ENCODE assay signal across 9 mouse cellular contexts in the genomic region with DNA sequence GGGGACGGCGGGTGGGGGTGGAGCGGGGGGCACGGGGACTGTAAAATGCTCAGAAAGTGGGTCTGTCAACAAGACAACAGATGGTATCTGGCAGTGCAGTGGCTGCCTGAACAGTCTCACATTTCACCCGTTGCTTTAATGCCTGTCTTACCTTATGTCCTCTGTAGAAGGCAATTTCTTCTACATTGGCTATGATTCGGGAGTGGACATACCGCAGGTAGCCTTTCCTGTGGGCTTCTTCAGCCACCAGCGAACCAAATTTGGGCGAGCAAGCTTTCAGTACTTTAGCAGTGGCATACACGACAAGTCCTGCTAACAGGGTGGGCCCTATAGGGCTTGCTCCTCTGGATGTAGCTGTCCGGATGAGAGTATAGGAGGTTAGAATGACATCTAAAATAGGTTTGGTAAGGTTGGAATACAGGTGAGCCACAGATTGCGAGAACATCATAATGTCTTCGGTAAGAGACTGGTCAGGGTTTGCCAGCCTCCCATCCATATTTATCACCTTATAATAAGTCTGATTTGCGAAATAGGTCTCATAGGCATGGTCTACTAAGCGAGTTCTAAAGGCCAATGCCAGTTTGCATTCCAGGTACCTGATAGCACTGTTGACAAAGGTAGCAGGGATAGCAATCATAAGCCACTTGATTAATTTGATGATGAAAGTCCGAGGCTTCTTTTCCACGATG. TPM values are rescaled to one million over a fixed set of nuclear protein-coding genes. Genes with fewer than 3 reads are reported as not detected.
DNase-seq lines count a peak whose midpoint lies in the region; ATAC-seq and TF ChIP-seq lines count a peak whose summit lies in the region.
"Had no signal": no experiment of that assay in that cellular context is flagged by ENCODE, and none has a peak within 500 bp of the region (broad histone marks: within the 10 kb centered on the region; RNA-seq: fewer than 3 reads in every experiment).

No protein-coding gene starts in this region.

- no peak for DNase-seq in heart, adult 9 months (ENCODE audit: low spot score in 2 of 2)
- peak; percentile 42 for DNase-seq in cerebellum, adult 8-10 months
- no peak for DNase-seq in heart, postnatal 0 days (ENCODE audit: low spot score)
- peak; percentile 92 for DNase-seq in midbrain, embryonic 11.5 days (ENCODE audit: low spot score, missing footprints)
- DNase-seq in ovary, adult 18-20 months (ENCODE audit: low spot score) = no peak
- no peak for DNase-seq in frontal cortex, postnatal 14 days (ENCODE audit: low spot score in 2 of 2)
- DNase-seq in right cerebral cortex, postnatal 36 days (ENCODE audit: low spot score in 2 of 2) = no peak

- H3K9me3 ChIP-seq in heart, embryonic 15.5 days (replicated peaks) = no peaks in the 10 kb centered on the region
- no peaks in the 10 kb centered on the region for H3K9me3 ChIP-seq in heart, postnatal 0 days (replicated peaks; ENCODE audit: control insufficient read depth, low read length)
- H3K9me3 ChIP-seq in midbrain, embryonic 11.5 days (ENCODE audit: control insufficient read depth, low read length) = no peaks in the 10 kb centered on the region

- TF ChIP-seq CTCF in heart, postnatal 0 days (IDR thresholded peaks at IDR 0.05; ENCODE audit: low read depth) = no peak

- H3K4me1 ChIP-seq in heart, embryonic 15.5 days (replicated peaks) = peaks cover 11% of the 10 kb centered on the region
- H3K4me1 ChIP-seq in heart, postnatal 0 days (ENCODE audit: control insufficient read depth, insufficient read depth) = peaks cover 4% of the 10 kb centered on the region; the same call in 1 of the 2 replicates
- H3K4me1 ChIP-seq in midbrain, embryonic 11.5 days (ENCODE audit: control insufficient read depth, insufficient read depth, low read length) = peaks cover 5% of the 10 kb centered on the region

- no peak for TF ChIP-seq EP300 in heart, postnatal 0 days (IDR thresholded peaks at IDR 0.05; ENCODE audit: low read depth)

- no peaks in the 10 kb centered on the region for H3K27me3 ChIP-seq in heart, embryonic 15.5 days
- no peaks in the 10 kb centered on the region for H3K27me3 ChIP-seq in heart, postnatal 0 days (ENCODE audit: control insufficient read depth, insufficient read depth, low read length)
- no peaks in the 10 kb centered on the region for H3K27me3 ChIP-seq in midbrain, embryonic 11.5 days (ENCODE audit: control insufficient read depth, insufficient read depth, low read length)

- ATAC-seq in heart, embryonic 15.5 days (replicated peaks; ENCODE audit: insufficient number of reproducible peaks, insufficient read depth, low FRiP score, low read depth) = no peak
- no peak for ATAC-seq in heart, postnatal 0 days (ENCODE audit: insufficient read depth, low read depth)
- 0 out of 2 replicates have a peak, but pooled peaks have one; percentile 20 for ATAC-seq in midbrain, embryonic 11.5 days (ENCODE audit: low FRiP score)

- H3K9ac ChIP-seq in heart, embryonic 15.5 days = no peak overlapping the region
- H3K9ac ChIP-seq in heart, postnatal 0 days (replicated peaks; ENCODE audit: low read depth, low read length) = no peak overlapping the region
- H3K9ac ChIP-seq in midbrain, embryonic 11.5 days (ENCODE audit: low read length) = peak overlapping the region; percentile 74

- peak overlapping the region; percentile 52 for H3K4me3 ChIP-seq in heart, embryonic 15.5 days
- peak overlapping the region; percentile 54 for H3K4me3 ChIP-seq in heart, postnatal 0 days (ENCODE audit: low read depth, low read length)
- peak overlapping the region; percentile 60 for H3K4me3 ChIP-seq in midbrain, embryonic 11.5 days (ENCODE audit: low read depth, low read length)

- H3K36me3 ChIP-seq in heart, embryonic 15.5 days = no peaks in the 10 kb centered on the region
- no peaks in the 10 kb centered on the region for H3K36me3 ChIP-seq in heart, postnatal 0 days (replicated peaks; ENCODE audit: control insufficient read depth, insufficient read depth, low read length)
- no peaks in the 10 kb centered on the region for H3K36me3 ChIP-seq in midbrain, embryonic 11.5 days (ENCODE audit: control insufficient read depth, insufficient read depth, low read length)

- WGBS in heart, embryonic 15.5 days = 54% methylated on average over 17 of the region's 17 CpGs
- 62% methylated on average over 17 of the region's 17 CpGs for WGBS in heart, postnatal 0 days
- WGBS in midbrain, embryonic 11.5 days = 24% methylated on average over 17 of the region's 17 CpGs

- H3K4me2 ChIP-seq in heart, embryonic 15.5 days = peak overlapping the region; percentile 74
- peak overlapping the region; percentile 69 for H3K4me2 ChIP-seq in heart, postnatal 0 days (ENCODE audit: low read depth, low read length)
- H3K4me2 ChIP-seq in midbrain, embryonic 11.5 days = peak overlapping the region; percentile 66

- no peak overlapping the region for H3K27ac ChIP-seq in heart, embryonic 15.5 days
- H3K27ac ChIP-seq in heart, postnatal 0 days (ENCODE audit: low read depth) = no peak overlapping the region
- H3K27ac ChIP-seq in midbrain, embryonic 11.5 days (ENCODE audit: low read depth, low read length) = peak overlapping the region; percentile 89

RNA-seq across cellular contexts. Expression of a gene that starts 0.9 kb away (rescaled TPM):
- 0.55 and 1.0 TPM in 2 replicates for polyA plus RNA-seq in heart, embryonic 15.5 days (2015; fragmentation: Nextera tagmentation; extraction: Ambion mirVana)
- 0.38 and 0.73 TPM in 2 replicates for total RNA-seq in heart, postnatal 0 days (2014; rRNA removed; ENCODE audit: low replicate concordance)
- 0.77 and 1.2 TPM in 2 replicates for polyA plus RNA-seq in heart, postnatal 0 days (2015; fragmentation: Nextera tagmentation; extraction: Ambion mirVana)
- 32.5 and 36.2 TPM in 2 replicates for polyA plus RNA-seq in midbrain, embryonic 11.5 days (2014; fragmentation: Nextera tagmentation; extraction: Ambion mirVana)

RNA-seq across cellular contexts. Expression of a gene that starts 8.6 kb away (rescaled TPM):
- polyA plus RNA-seq in heart, embryonic 15.5 days (2015; fragmentation: Nextera tagmentation; extraction: Ambion mirVana) = not detected in 2 replicates
- not detected in 2 replicates for total RNA-seq in heart, postnatal 0 days (2014; rRNA removed; ENCODE audit: low replicate concordance)
- polyA plus RNA-seq in heart, postnatal 0 days (2015; fragmentation: Nextera tagmentation; extraction: Ambion mirVana) = not detected in 2 replicates
- not detected in 2 replicates for polyA plus RNA-seq in midbrain, embryonic 11.5 days (2014; fragmentation: Nextera tagmentation; extraction: Ambion mirVana)
- polyA plus RNA-seq: gonadal fat pad, adult 2 months had no signal

Comparison
In these comparisons a context has a peak if more than half of its experiments do, and no peak if none do; other contexts are left out.
1. DNase-seq: peak in cerebellum, adult 8-10 months (single experiment) and midbrain, embryonic 11.5 days (single experiment); none in heart, adult 9 months (0 of 2), heart, postnatal 0 days (single experiment), ovary, adult 18-20 months (single experiment), frontal cortex, postnatal 14 days (0 of 2) and right cerebral cortex, postnatal 36 days (0 of 2).
2. RNA of a gene that starts 0.9 kb away (polyA plus RNA-seq): 32.5 to 36.2 TPM in midbrain, embryonic 11.5 days; 0.77 to 1.2 TPM in heart, postnatal 0 days and 0.55 to 1.0 TPM in heart, embryonic 15.5 days; every median in the first group is over 10 times any median in the second.
3. Peak in every context shown above with its lines, with median percentiles within 50 percentile points of each other: H3K4me2 ChIP-seq and H3K4me3 ChIP-seq.